18 mouse cellular contexts compared by ENCODE assay signal in genomic region chr8:64832581-64833135, GRCm38 (mm10). TPM values are rescaled to one million over a fixed set of nuclear protein-coding genes. Genes with fewer than 3 reads are reported as not detected.
DNase-seq lines count a peak whose midpoint lies in the region; ATAC-seq and TF ChIP-seq lines count a peak whose summit lies in the region.
"Had no signal": no experiment of that assay in that cellular context is flagged by ENCODE, and none has a peak within 500 bp of the region (broad histone marks: within the 10 kb centered on the region; RNA-seq: fewer than 3 reads in every experiment).

No protein-coding gene starts in this region.

- no peak for DNase-seq in gastrocnemius, adult 2 months
- no peak for DNase-seq in gastrocnemius, postnatal 25 days
- DNase-seq in kidney, postnatal 0 days (ENCODE audit: low spot score) = no peak
- no peak for DNase-seq in kidney, adult 11 months
- DNase-seq in R1 (ENCODE audit: low read depth, low spot score) = peak; percentile 49
- peak; percentile 38 for DNase-seq in limb, embryonic 10.5 days (ENCODE audit: low spot score)
- DNase-seq in right cerebral cortex, postnatal 25 days = no peak
- DNase-seq in spleen, adult 18-20 months = no peak
- DNase-seq: adrenal gland, adult 8-10 months; cerebellum, adult 2 months; gastrocnemius, postnatal 10 days; kidney, adult 18-20 months; thymus, adult 18-20 months had no signal

- no peak overlapping the region for H3K9ac ChIP-seq in kidney, postnatal 0 days (ENCODE audit: low read depth, low read length)
- H3K9ac ChIP-seq: embryonic facial prominence, embryonic 13.5 days; heart, embryonic 13.5 days; lung, embryonic 15.5 days; midbrain, embryonic 12.5 days had no signal

- no peaks in the 10 kb centered on the region for H3K27me3 ChIP-seq in kidney, postnatal 0 days (ENCODE audit: insufficient read depth, low read length)
- H3K27me3 ChIP-seq in limb, embryonic 10.5 days (ENCODE audit: low read depth, poor library complexity, severe bottlenecking) = no peaks in the 10 kb centered on the region
- H3K27me3 ChIP-seq: embryonic facial prominence, embryonic 13.5 days; heart, embryonic 13.5 days; lung, embryonic 15.5 days; midbrain, embryonic 12.5 days had no signal

- H3K4me1 ChIP-seq in kidney, postnatal 0 days (replicated peaks; ENCODE audit: insufficient read depth, low read length) = no peaks in the 10 kb centered on the region
- H3K4me1 ChIP-seq in limb, embryonic 10.5 days = peaks cover 24% of the 10 kb centered on the region

- H3K4me3 ChIP-seq in gastrocnemius, adult 2 months = no peak overlapping the region
- no peak overlapping the region for H3K4me3 ChIP-seq in kidney, postnatal 0 days (replicated peaks; ENCODE audit: low read depth, low read length)
- no peak overlapping the region for H3K4me3 ChIP-seq in limb, embryonic 10.5 days
- H3K4me3 ChIP-seq: embryonic facial prominence, embryonic 13.5 days; heart, embryonic 13.5 days; lung, embryonic 15.5 days; midbrain, embryonic 12.5 days had no signal

- TF ChIP-seq CTCF in gastrocnemius, adult 2 months (IDR thresholded peaks at IDR 0.05) = no peak
- TF ChIP-seq CTCF in kidney, postnatal 0 days (IDR thresholded peaks at IDR 0.05; ENCODE audit: low read depth) = no peak

- 0 out of 2 replicates have a peak, but pooled peaks cover 4% of the 10 kb centered on the region for H3K36me3 ChIP-seq in kidney, postnatal 0 days (ENCODE audit: insufficient read depth, low read length)
- peaks cover 27% of the 10 kb centered on the region for H3K36me3 ChIP-seq in limb, embryonic 10.5 days

- WGBS in kidney, postnatal 0 days = 44% methylated on average over 13 of the region's 13 CpGs
- WGBS in limb, embryonic 10.5 days = 79% methylated on average over 13 of the region's 13 CpGs

- no peak; the same call in 1 of the 2 replicates for ATAC-seq in kidney, postnatal 0 days (replicated peaks; ENCODE audit: low FRiP score, low read depth)

- no peak overlapping the region for H3K4me2 ChIP-seq in kidney, postnatal 0 days (ENCODE audit: low read length)
- H3K4me2 ChIP-seq: embryonic facial prominence, embryonic 13.5 days; heart, embryonic 13.5 days; liver, embryonic 11.5 days; lung, embryonic 15.5 days; midbrain, embryonic 12.5 days had no signal

- peak overlapping the region; percentile 53; the same call in 1 of the 2 replicates for H3K27ac ChIP-seq in gastrocnemius, adult 2 months
- H3K27ac ChIP-seq in kidney, postnatal 0 days = peak overlapping the region; percentile 57
- peak overlapping the region; percentile 27; the same call in 1 of the 2 replicates for H3K27ac ChIP-seq in limb, embryonic 10.5 days
- H3K27ac ChIP-seq: embryonic facial prominence, embryonic 13.5 days; heart, embryonic 13.5 days; lung, embryonic 15.5 days; midbrain, embryonic 12.5 days had no signal

- intact Hi-C loops in gastrocnemius, adult 2 months (cut with DNase I) = loop anchor here (10.0 kb wide), 1 partner anchor 48 kb away; no protein-coding TSS in a partner anchor

- H3K9me3 ChIP-seq in kidney, postnatal 0 days (replicated peaks; ENCODE audit: low read length) = no peaks in the 10 kb centered on the region
- no peaks in the 10 kb centered on the region for H3K9me3 ChIP-seq in limb, embryonic 10.5 days (replicated peaks)
- H3K9me3 ChIP-seq: embryonic facial prominence, embryonic 13.5 days; heart, embryonic 13.5 days; lung, embryonic 15.5 days; midbrain, embryonic 12.5 days had no signal

RNA-seq across cellular contexts. Expression of gene Klhl2, which starts 17.2 kb away (rescaled TPM):
- 1 to 10 TPM; 7.9 to 8.7 TPM for total RNA-seq in gastrocnemius, adult 2 months (2021)
- total RNA-seq in gastrocnemius, postnatal 25 days (2021) = 1 to 10 TPM; 5.3 to 6.6 TPM
- polyA plus RNA-seq in kidney, postnatal 0 days (2015; fragmentation: Nextera tagmentation; extraction: Ambion mirVana) = 18.2 and 20.9 TPM in 2 replicates
- 11.0 and 11.7 TPM in 2 replicates for polyA plus RNA-seq in limb, embryonic 10.5 days (2016; fragmentation: Nextera tagmentation; extraction: Ambion mirVana)

Comparison
In these comparisons a context has a peak if more than half of its experiments do, and no peak if none do; other contexts are left out.
1. DNase-seq: peak in R1 (single experiment) and limb, embryonic 10.5 days (single experiment); none in gastrocnemius, adult 2 months (single experiment), gastrocnemius, postnatal 25 days (single experiment), kidney, postnatal 0 days (single experiment), kidney, adult 11 months (single experiment), right cerebral cortex, postnatal 25 days (single experiment) and spleen, adult 18-20 months (0 of 2).
2. Peak in every context shown above with its lines, with median percentiles within 50 percentile points of each other: H3K27ac ChIP-seq.